ENCODE assay signal across 12 mouse cellular contexts in the genomic region with DNA sequence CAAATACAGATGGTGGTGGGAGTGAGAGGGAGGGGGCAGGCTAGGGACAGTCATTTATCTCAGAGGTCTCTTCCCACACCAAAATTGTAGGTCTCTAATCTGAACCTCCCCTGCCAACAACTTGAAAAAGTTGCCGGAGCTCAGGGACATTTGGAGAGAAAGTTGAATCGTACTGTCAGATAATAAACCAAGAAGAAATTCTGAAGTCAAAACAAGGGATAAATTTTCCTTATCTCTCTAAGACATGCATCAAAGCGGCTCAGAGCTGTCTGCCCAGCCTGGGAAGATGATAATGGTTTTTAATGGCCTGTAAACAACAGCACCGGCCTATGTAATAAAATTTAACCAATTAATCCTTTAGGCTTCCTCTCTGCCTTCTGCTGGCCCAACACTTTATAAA. TPM values are rescaled to one million over a fixed set of nuclear protein-coding genes. Genes with fewer than 3 reads are reported as not detected.
DNase-seq lines count a peak whose midpoint lies in the region; ATAC-seq and TF ChIP-seq lines count a peak whose summit lies in the region.
"Had no signal": no experiment of that assay in that cellular context is flagged by ENCODE, and none has a peak within 500 bp of the region (broad histone marks: within the 10 kb centered on the region; RNA-seq: fewer than 3 reads in every experiment).

No protein-coding gene starts in this region.

- no peaks in the 10 kb centered on the region for H3K27me3 ChIP-seq in heart, embryonic 11.5 days (ENCODE audit: control insufficient read depth, insufficient read depth, low read length)
- H3K27me3 ChIP-seq in heart, embryonic 12.5 days (replicated peaks), result no peaks in the 10 kb centered on the region
- no peaks in the 10 kb centered on the region for H3K27me3 ChIP-seq in spleen, adult 2 months (ENCODE audit: control insufficient read depth, insufficient read depth, low read length)
- H3K27me3 ChIP-seq in hindbrain, embryonic 12.5 days, result no peaks in the 10 kb centered on the region
- H3K27me3 ChIP-seq: midbrain, embryonic 15.5 days; neural tube, embryonic 13.5 days had no signal

- H3K9ac ChIP-seq in heart, embryonic 11.5 days (ENCODE audit: low read depth, low read length), result 0 out of 2 replicates have a peak overlapping the region, but pooled peaks have one; percentile 3
- no peak overlapping the region for H3K9ac ChIP-seq in heart, embryonic 12.5 days
- H3K9ac ChIP-seq in hindbrain, embryonic 12.5 days, result no peak overlapping the region
- H3K9ac ChIP-seq: midbrain, embryonic 15.5 days; neural tube, embryonic 13.5 days had no signal

- no peaks in the 10 kb centered on the region for H3K9me3 ChIP-seq in heart, embryonic 11.5 days (replicated peaks; ENCODE audit: control insufficient read depth, low read length)
- no peaks in the 10 kb centered on the region for H3K9me3 ChIP-seq in heart, embryonic 12.5 days (replicated peaks)
- no peaks in the 10 kb centered on the region for H3K9me3 ChIP-seq in hindbrain, embryonic 12.5 days (replicated peaks)
- H3K9me3 ChIP-seq: midbrain, embryonic 15.5 days; neural tube, embryonic 13.5 days had no signal

- no peak for ATAC-seq in heart, embryonic 11.5 days (replicated peaks; ENCODE audit: insufficient number of reproducible peaks, low FRiP score, low TSS enrichment)
- no peak for ATAC-seq in heart, embryonic 12.5 days (ENCODE audit: insufficient number of reproducible peaks, low FRiP score)
- no peak for ATAC-seq in hindbrain, embryonic 12.5 days (ENCODE audit: low FRiP score)
- ATAC-seq: lung, postnatal 0 days; midbrain, embryonic 15.5 days had no signal

- H3K4me1 ChIP-seq in heart, embryonic 11.5 days (ENCODE audit: control insufficient read depth, insufficient read depth, low read length), result peaks cover 59% of the 10 kb centered on the region
- H3K4me1 ChIP-seq in heart, embryonic 12.5 days (replicated peaks), result peaks cover 64% of the 10 kb centered on the region
- no peaks in the 10 kb centered on the region for H3K4me1 ChIP-seq in spleen, adult 2 months (ENCODE audit: control insufficient read depth, insufficient read depth, insufficient read length)
- peaks cover 14% of the 10 kb centered on the region; the same call in 1 of the 2 replicates for H3K4me1 ChIP-seq in hindbrain, embryonic 12.5 days

- H3K4me3 ChIP-seq in heart, embryonic 11.5 days (ENCODE audit: low read depth, low read length), result no peak overlapping the region
- H3K4me3 ChIP-seq in heart, embryonic 12.5 days, result no peak overlapping the region
- no peak overlapping the region for H3K4me3 ChIP-seq in spleen, adult 2 months (ENCODE audit: extremely low read depth, insufficient read depth, insufficient read length)
- H3K4me3 ChIP-seq in hindbrain, embryonic 12.5 days, result no peak overlapping the region
- H3K4me3 ChIP-seq: midbrain, embryonic 15.5 days; neural tube, embryonic 13.5 days had no signal

- H3K27ac ChIP-seq in heart, embryonic 11.5 days (ENCODE audit: low read depth, low read length), result no peak overlapping the region
- H3K27ac ChIP-seq in heart, embryonic 12.5 days (ENCODE audit: poor library complexity, severe bottlenecking), result no peak overlapping the region
- peak overlapping the region; percentile 12; the same call in 1 of the 2 replicates for H3K27ac ChIP-seq in spleen, adult 2 months (ENCODE audit: insufficient read depth, low read length)
- H3K27ac ChIP-seq in hindbrain, embryonic 12.5 days, result no peak overlapping the region
- H3K27ac ChIP-seq: midbrain, embryonic 15.5 days; neural tube, embryonic 13.5 days had no signal

- H3K4me2 ChIP-seq in heart, embryonic 11.5 days, result no peak overlapping the region
- H3K4me2 ChIP-seq in heart, embryonic 12.5 days, result no peak overlapping the region
- no peak overlapping the region for H3K4me2 ChIP-seq in hindbrain, embryonic 12.5 days (replicated peaks)
- H3K4me2 ChIP-seq: midbrain, embryonic 15.5 days; neural tube, embryonic 13.5 days had no signal

- no peaks in the 10 kb centered on the region for H3K36me3 ChIP-seq in heart, embryonic 11.5 days (ENCODE audit: control insufficient read depth, insufficient read depth, low read length)
- no peaks in the 10 kb centered on the region for H3K36me3 ChIP-seq in heart, embryonic 12.5 days
- no peaks in the 10 kb centered on the region for H3K36me3 ChIP-seq in spleen, adult 2 months (ENCODE audit: control insufficient read depth, insufficient read depth, low read length)
- no peaks in the 10 kb centered on the region for H3K36me3 ChIP-seq in hindbrain, embryonic 12.5 days
- H3K36me3 ChIP-seq: midbrain, embryonic 15.5 days; neural tube, embryonic 13.5 days had no signal

- no peak for TF ChIP-seq CTCF in spleen, adult 2 months (IDR thresholded peaks at IDR 0.05; ENCODE audit: extremely low read depth, insufficient read depth, insufficient read length, insufficient replicate concordance)

- DNase-seq in spleen, adult 2 months (ENCODE audit: low read depth in 1 of 2, low spot score in 2 of 2), result no peak
- no peak for DNase-seq in spleen, postnatal 14 days (ENCODE audit: low spot score in 2 of 2)
- DNase-seq in liver, result peak; percentile 45
- DNase-seq in layer of hippocampus, postnatal 10 days (ENCODE audit: low spot score in 2 of 2), result no peak
- no peak for DNase-seq in thymus, adult 18-20 months
- DNase-seq: heart, postnatal 10 days had no signal

- WGBS in heart, embryonic 11.5 days (ENCODE audit: insufficient replicate concordance), result 26% methylated on average over 4 of the region's 4 CpGs
- 24% methylated on average over 4 of the region's 4 CpGs for WGBS in heart, embryonic 12.5 days
- 69% methylated on average over 4 of the region's 4 CpGs for WGBS in spleen, adult 2 months
- 64% methylated on average over 4 of the region's 4 CpGs for WGBS in hindbrain, embryonic 12.5 days

- TF ChIP-seq POLR2A in spleen, adult 2 months (IDR thresholded peaks at IDR 0.05; ENCODE audit: low read depth, low read length), result no peak

RNA-seq across cellular contexts. Expression of gene Dpf3, which starts 59.9 kb away (rescaled TPM):
- polyA plus RNA-seq in heart, embryonic 11.5 days (2014; fragmentation: Nextera tagmentation; extraction: Ambion mirVana), result 29.7 TPM in 2 replicates
- 27.1 and 31.2 TPM in 2 replicates for polyA plus RNA-seq in heart, embryonic 12.5 days (2016; fragmentation: Nextera tagmentation; extraction: Ambion mirVana)
- 1.6 and 1.7 TPM in 2 replicates for polyA plus RNA-seq in spleen, adult 2 months (2012; rRNA removed)
- 10 to 100 TPM; 22.2 to 26.6 TPM for total RNA-seq in layer of hippocampus, postnatal 10 days (2021)
- polyA plus RNA-seq in hindbrain, embryonic 12.5 days (2016; fragmentation: Nextera tagmentation; extraction: Ambion mirVana), result 18.0 and 21.6 TPM in 2 replicates
